16 mouse cellular contexts compared by ENCODE assay signal in genomic region chr17:27131240-27131665, GRCm38 (mm10). TPM values are rescaled to one million over a fixed set of nuclear protein-coding genes. Genes with fewer than 3 reads are reported as not detected.
A peak's percentile ranks its signal among the peaks of the same experiment; 100 is the strongest.
DNase-seq lines count a peak whose midpoint lies in the region; ATAC-seq lines count a peak whose summit lies in the region.
"Had no signal": no experiment of that assay in that cellular context is flagged by ENCODE, and none has a peak within 500 bp of the region (broad histone marks: within the 10 kb centered on the region; RNA-seq: fewer than 3 reads in every experiment).

No protein-coding gene starts in this region.

- DNase-seq in embryonic facial prominence, embryonic 10.5 days (ENCODE audit: low spot score): no peak
- DNase-seq in kidney, postnatal 4 days: peak; percentile 37 to 54
- DNase-seq in kidney, postnatal 10 days: no peak
- peak; percentile 89 for DNase-seq in adrenal gland, adult 2 months
- DNase-seq in thymus, postnatal 10 days (ENCODE audit: low spot score in 2 of 2): no peak
- DNase-seq: cerebellum, adult 11-12 months; embryo, embryonic 11 days; gastrocnemius, postnatal 10 days had no signal

- no peaks in the 10 kb centered on the region for H3K9me3 ChIP-seq in embryonic facial prominence, embryonic 13.5 days
- H3K9me3 ChIP-seq in embryonic facial prominence, embryonic 10.5 days: no peaks in the 10 kb centered on the region
- H3K9me3 ChIP-seq in limb, embryonic 12.5 days: no peaks in the 10 kb centered on the region
- H3K9me3 ChIP-seq in heart, embryonic 12.5 days (replicated peaks): no peaks in the 10 kb centered on the region
- H3K9me3 ChIP-seq: heart, embryonic 15.5 days; limb, embryonic 15.5 days had no signal

- ATAC-seq in embryonic facial prominence, embryonic 13.5 days (ENCODE audit: insufficient number of reproducible peaks, insufficient read depth, low FRiP score, low TSS enrichment, low read depth): no peak
- no peak for ATAC-seq in limb, embryonic 12.5 days (ENCODE audit: insufficient number of reproducible peaks, insufficient read depth, low FRiP score, low TSS enrichment, low read depth)
- ATAC-seq in heart, embryonic 12.5 days (ENCODE audit: insufficient number of reproducible peaks, low FRiP score): no peak
- ATAC-seq: inflammation-experienced regulatory T-cells, adult 6 months had no signal

- H3K9ac ChIP-seq in embryonic facial prominence, embryonic 13.5 days: 0 out of 2 replicates have a peak overlapping the region, but pooled peaks have one; percentile 32
- H3K9ac ChIP-seq in limb, embryonic 12.5 days (replicated peaks): 0 out of 2 replicates have a peak overlapping the region, but pooled peaks have one; percentile 37
- H3K9ac ChIP-seq in heart, embryonic 12.5 days: no peak overlapping the region
- H3K9ac ChIP-seq: heart, embryonic 15.5 days; limb, embryonic 15.5 days had no signal

- no peak overlapping the region for H3K27ac ChIP-seq in embryonic facial prominence, embryonic 13.5 days
- H3K27ac ChIP-seq in embryonic facial prominence, embryonic 10.5 days (replicated peaks): no peak overlapping the region
- 0 out of 2 replicates have a peak overlapping the region, but pooled peaks have one; percentile 32 for H3K27ac ChIP-seq in limb, embryonic 12.5 days
- no peak overlapping the region for H3K27ac ChIP-seq in heart, embryonic 12.5 days (ENCODE audit: poor library complexity, severe bottlenecking)
- H3K27ac ChIP-seq: heart, embryonic 15.5 days; limb, embryonic 15.5 days had no signal

- no peak overlapping the region for H3K4me2 ChIP-seq in embryonic facial prominence, embryonic 13.5 days
- no peak overlapping the region for H3K4me2 ChIP-seq in limb, embryonic 12.5 days
- H3K4me2 ChIP-seq in heart, embryonic 12.5 days: no peak overlapping the region
- H3K4me2 ChIP-seq: heart, embryonic 15.5 days; limb, embryonic 15.5 days; midbrain, embryonic 11.5 days had no signal

- no peaks in the 10 kb centered on the region for H3K27me3 ChIP-seq in embryonic facial prominence, embryonic 13.5 days
- peaks cover 12% of the 10 kb centered on the region; the same call in 1 of the 2 replicates for H3K27me3 ChIP-seq in embryonic facial prominence, embryonic 10.5 days (replicated peaks; ENCODE audit: low read depth, poor library complexity, severe bottlenecking)
- no peaks in the 10 kb centered on the region; the same call in 1 of the 2 replicates for H3K27me3 ChIP-seq in limb, embryonic 12.5 days
- 0 out of 2 replicates have a peak, but pooled peaks cover 3% of the 10 kb centered on the region for H3K27me3 ChIP-seq in heart, embryonic 12.5 days (replicated peaks)
- H3K27me3 ChIP-seq: heart, embryonic 15.5 days; limb, embryonic 15.5 days had no signal

- peaks cover 46% of the 10 kb centered on the region for H3K4me1 ChIP-seq in embryonic facial prominence, embryonic 13.5 days
- peaks cover 63% of the 10 kb centered on the region for H3K4me1 ChIP-seq in embryonic facial prominence, embryonic 10.5 days
- peaks cover 70% of the 10 kb centered on the region for H3K4me1 ChIP-seq in limb, embryonic 12.5 days (replicated peaks)
- H3K4me1 ChIP-seq in heart, embryonic 12.5 days (replicated peaks): peaks cover 22% of the 10 kb centered on the region

- no peak overlapping the region for H3K4me3 ChIP-seq in embryonic facial prominence, embryonic 13.5 days
- H3K4me3 ChIP-seq in embryonic facial prominence, embryonic 10.5 days: no peak overlapping the region
- no peak overlapping the region for H3K4me3 ChIP-seq in limb, embryonic 12.5 days (replicated peaks)
- H3K4me3 ChIP-seq in heart, embryonic 12.5 days: no peak overlapping the region
- H3K4me3 ChIP-seq: heart, embryonic 15.5 days; layer of hippocampus, adult 2 months; limb, embryonic 15.5 days had no signal

- peaks cover 20% of the 10 kb centered on the region for H3K36me3 ChIP-seq in embryonic facial prominence, embryonic 13.5 days
- peaks cover 40% of the 10 kb centered on the region for H3K36me3 ChIP-seq in embryonic facial prominence, embryonic 10.5 days (replicated peaks)
- peaks cover 14% of the 10 kb centered on the region for H3K36me3 ChIP-seq in limb, embryonic 12.5 days
- no peaks in the 10 kb centered on the region for H3K36me3 ChIP-seq in heart, embryonic 12.5 days
- H3K36me3 ChIP-seq: heart, embryonic 15.5 days; limb, embryonic 15.5 days had no signal

- 87% methylated on average over 10 of the region's 10 CpGs for WGBS in embryonic facial prominence, embryonic 13.5 days
- WGBS in embryonic facial prominence, embryonic 10.5 days: 90% methylated on average over 10 of the region's 10 CpGs
- WGBS in limb, embryonic 12.5 days: 86% methylated on average over 10 of the region's 10 CpGs
- WGBS in heart, embryonic 12.5 days: 83% methylated on average over 10 of the region's 10 CpGs

RNA-seq across cellular contexts. Expression of gene Uqcc2, which starts 2.5 kb away (rescaled TPM):
- polyA plus RNA-seq in embryonic facial prominence, embryonic 13.5 days (2015; fragmentation: Nextera tagmentation; extraction: Ambion mirVana): 328 and 350 TPM in 2 replicates
- 407 and 410 TPM in 2 replicates for polyA plus RNA-seq in embryonic facial prominence, embryonic 10.5 days (2016; fragmentation: Nextera tagmentation; extraction: Ambion mirVana)
- total RNA-seq in adrenal gland, adult 2 months (2021): 100 to 1,000 TPM; 218 to 406 TPM
- polyA plus RNA-seq in adrenal gland, adult 2 months (2012; rRNA removed): 132 and 172 TPM in 2 replicates
- 350 and 361 TPM in 2 replicates for polyA plus RNA-seq in limb, embryonic 12.5 days (2016; fragmentation: Nextera tagmentation; extraction: Ambion mirVana)
- polyA plus RNA-seq in heart, embryonic 12.5 days (2016; fragmentation: Nextera tagmentation; extraction: Ambion mirVana): 294 and 296 TPM in 2 replicates

RNA-seq across cellular contexts. Expression of gene Ip6k3, which starts 36.3 kb away (rescaled TPM):
- 0.40 and 0.42 TPM in 2 replicates for polyA plus RNA-seq in embryonic facial prominence, embryonic 13.5 days (2015; fragmentation: Nextera tagmentation; extraction: Ambion mirVana)
- polyA plus RNA-seq in embryonic facial prominence, embryonic 10.5 days (2016; fragmentation: Nextera tagmentation; extraction: Ambion mirVana): not detected in 2 replicates
- 1 to 10 TPM in 1 of 2 experiments, under 1 TPM in 1; 0.69 to 1.9 TPM for total RNA-seq in adrenal gland, adult 2 months (2021)
- 0.83 and 1.2 TPM in 2 replicates for polyA plus RNA-seq in adrenal gland, adult 2 months (2012; rRNA removed)
- polyA plus RNA-seq in limb, embryonic 12.5 days (2016; fragmentation: Nextera tagmentation; extraction: Ambion mirVana): 0.20 and 0.45 TPM in 2 replicates
- polyA plus RNA-seq in heart, embryonic 12.5 days (2016; fragmentation: Nextera tagmentation; extraction: Ambion mirVana): 0.18 and 0.31 TPM in 2 replicates
- polyA plus RNA-seq: inflammation-experienced regulatory T-cells, adult 6 months had no signal

Comparison
In these comparisons a context has a peak if more than half of its experiments do, and no peak if none do; other contexts are left out.
1. DNase-seq: peak in kidney, postnatal 4 days (2 of 2) and adrenal gland, adult 2 months (single experiment); none in embryonic facial prominence, embryonic 10.5 days (single experiment), kidney, postnatal 10 days (single experiment) and thymus, postnatal 10 days (0 of 2).